Mouse (Mus musculus) hindbrain, embryonic 14.5 days (tissue): Measurements from ENCODE around the gene Sptb. TPM values are rescaled to one million over a fixed set of nuclear protein-coding genes. Genes with fewer than 3 reads are reported as not detected.
A peak's percentile ranks its signal among the peaks of the same experiment; 100 is the strongest.

Experiments used
- ATAC-seq: fragments of 200-750 bp; cut with Nextera tagmentation; 2 replicates; pipeline ENCODE4 v1.8.0; 2017; ENCODE audit warnings: moderate number of reproducible peaks, mild to moderate bottlenecking, moderate TSS enrichment, moderate library complexity; ENCODE audit not compliant: low FRiP score
- DNase-seq: peaks from one replicate; pipeline ENCODE4 v3.0.0-alpha.2; 2015; ENCODE audit warnings: low spot score
- H3K27ac ChIP-seq: fragments of 300-500 bp; sonication (generic); 2 replicates; pipeline ENCODE4 v1.5.1; 2014; ENCODE audit warnings: mild to moderate bottlenecking, moderate library complexity
- H3K27me3 ChIP-seq: fragments of 300-500 bp; sonication (generic); 2 replicates; pipeline ENCODE4 v1.6.1; 2014; ENCODE audit warnings: mild to moderate bottlenecking, low read length, mixed read lengths; ENCODE audit not compliant: control insufficient read depth, insufficient read depth
- H3K36me3 ChIP-seq: fragments of 300-500 bp; sonication (generic); replicated peaks from 2 replicates; pipeline ENCODE4 v1.6.1; 2014; ENCODE audit not compliant: control insufficient read depth, insufficient read depth
- H3K4me1 ChIP-seq: fragments of 300-500 bp; sonication (generic); replicated peaks from 2 replicates; pipeline ENCODE4 v1.6.1; 2014; ENCODE audit warnings: antibody characterized with exemption, low read length, mixed read lengths; ENCODE audit not compliant: control insufficient read depth, insufficient read depth
- H3K4me2 ChIP-seq: fragments of 300-500 bp; sonication (generic); replicated peaks from 2 replicates; pipeline ENCODE4 v1.6.1; 2014; ENCODE audit warnings: mild to moderate bottlenecking, moderate library complexity
- H3K4me3 ChIP-seq: fragments of 300-500 bp; sonication (generic); replicated peaks from 2 replicates; pipeline ENCODE4 v1.5.1; 2014; ENCODE audit warnings: mild to moderate bottlenecking, low read length
- H3K9ac ChIP-seq: fragments of 300-500 bp; sonication (generic); 2 replicates; pipeline ENCODE4 v1.6.1; 2014
- H3K9me3 ChIP-seq: fragments of 300-500 bp; sonication (generic); 2 replicates; pipeline ENCODE4 v1.6.1; 2016; ENCODE audit warnings: low read length; ENCODE audit not compliant: control insufficient read depth
- whole genome bisulfite sequencing: fragments of 180-500 bp; shearing (Covaris S2); extraction: QIAGEN DNeasy Blood & Tissue Kit; methylation state at CpG from one replicate; pipeline ENCODE4 v1.1.7; 2014; 5-methylcytosine and 5-hydroxymethylcytosine counted together
- polyA plus RNA-seq: library from polyadenylated mRNA; unstranded; fragments of >200 nt; fragmentation: Nextera tagmentation; extraction: Ambion mirVana; gene quantifications from 2 replicates; pipeline ENCODE4 v1.2.1, GENCODE M21; 2014

Gene Sptb
- polyA plus RNA-seq, 1 experiment from 2014 or later: 11.3 TPM

GRCm38 (mm10) chr12:76556745-76557389, 153.5 kb downstream of the Sptb start:
- H3K4me2 ChIP-seq: no peak overlapping the region
- H3K9me3 ChIP-seq: no peaks in the 10 kb centered on the region
- no peak overlapping the region for H3K4me3 ChIP-seq
- ATAC-seq (0 out of 2 replicates have a peak, but pooled peaks have one; percentile 53), DNase-seq (no peak)
- no peak overlapping the region for H3K9ac ChIP-seq
- WGBS: 29% methylated on average over 6 of the region's 6 CpGs
- H3K27me3 ChIP-seq: no peaks in the 10 kb centered on the region
- no peak overlapping the region for H3K27ac ChIP-seq
- H3K36me3 ChIP-seq: no peaks in the 10 kb centered on the region
- H3K4me1 ChIP-seq: peaks cover 5% of the 10 kb centered on the region; the same call in 1 of the 2 replicates

GRCm38 (mm10) chr12:76556187-76556586, 154.2 kb downstream of the Sptb start:
- Histone ChIP-seq H3K4me2 (no peak overlapping the region), H3K9me3 (no peaks in the 10 kb centered on the region), H3K36me3 (no peaks in the 10 kb centered on the region), H3K9ac (no peak overlapping the region), H3K4me3 (no peak overlapping the region), H3K27ac (no peak overlapping the region), H3K27me3 (no peaks in the 10 kb centered on the region), H3K4me1 (peaks cover 5% of the 10 kb centered on the region; the same call in 1 of the 2 replicates)
- WGBS: 78% methylated on average over 7 of the region's 7 CpGs
- ATAC-seq (no peak), DNase-seq (no peak)

DNA sequence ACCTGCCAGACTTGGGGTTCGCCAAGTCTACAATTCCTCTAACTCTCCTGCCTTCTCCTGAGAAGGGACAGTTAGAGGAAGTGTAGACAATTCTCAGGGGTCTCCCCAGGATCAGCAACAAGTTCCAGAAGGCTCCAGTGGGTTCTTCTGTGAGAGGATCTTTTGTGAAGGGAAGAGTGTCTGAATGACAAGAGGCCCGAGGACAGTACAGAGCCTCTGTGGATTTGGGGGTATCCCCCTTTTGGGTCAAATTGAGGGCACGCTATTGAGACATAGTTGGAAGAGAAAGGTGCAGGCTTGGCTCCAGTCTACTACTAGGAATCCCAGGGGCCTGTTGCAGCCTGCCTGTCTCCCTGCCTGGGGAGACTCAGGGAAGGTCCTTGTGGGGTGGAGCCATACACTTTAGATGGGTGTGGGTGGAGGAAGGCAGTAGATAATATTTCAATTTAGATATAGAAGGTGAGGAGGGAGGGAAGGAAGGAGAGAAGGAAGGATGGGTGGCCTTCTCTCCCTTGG, 155.4 kb downstream of the Sptb start:
- no peak overlapping the region for H3K4me2 ChIP-seq
- 85% methylated on average over 3 of the region's 3 CpGs for WGBS
- H3K4me3 ChIP-seq: no peak overlapping the region
- H3K36me3 ChIP-seq: no peaks in the 10 kb centered on the region
- peaks cover 5% of the 10 kb centered on the region; the same call in 1 of the 2 replicates for H3K4me1 ChIP-seq
- no peak overlapping the region for H3K27ac ChIP-seq
- no peak for ATAC-seq
- H3K27me3 ChIP-seq: no peaks in the 10 kb centered on the region
- no peak for DNase-seq
- no peaks in the 10 kb centered on the region for H3K9me3 ChIP-seq
- H3K9ac ChIP-seq: no peak overlapping the region

DNA sequence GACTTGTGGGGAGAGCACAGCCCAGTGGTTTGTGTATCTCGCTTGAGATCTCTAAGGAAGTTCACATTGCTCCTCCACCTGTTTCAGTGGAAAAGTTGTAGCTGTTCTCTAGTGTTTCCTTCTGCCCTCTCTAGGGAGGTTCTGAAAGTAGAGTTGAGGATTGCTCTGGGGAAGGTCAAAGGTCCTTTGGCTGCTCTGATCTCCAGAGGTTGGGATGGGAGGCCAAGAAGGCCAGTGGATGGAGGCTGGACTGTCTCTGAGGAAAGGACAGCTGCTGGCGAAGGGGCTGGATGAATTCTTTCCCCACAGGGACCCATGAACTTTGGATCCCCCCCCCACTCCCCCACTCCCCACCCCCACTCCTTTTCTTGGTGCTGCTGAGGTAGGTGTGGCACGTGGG, 156.0 kb downstream of the Sptb start:
- Histone ChIP-seq H3K4me3 (no peak overlapping the region), H3K9me3 (no peaks in the 10 kb centered on the region), H3K36me3 (no peaks in the 10 kb centered on the region), H3K27ac (no peak overlapping the region), H3K4me2 (no peak overlapping the region), H3K4me1 (peaks cover 5% of the 10 kb centered on the region; the same call in 1 of the 2 replicates), H3K9ac (no peak overlapping the region), H3K27me3 (no peaks in the 10 kb centered on the region)
- ATAC-seq (no peak), DNase-seq (no peak)
- 88% methylated on average over 3 of the region's 3 CpGs for WGBS

GRCm38 (mm10) chr12:76553917-76554316, 156.4 kb downstream of the Sptb start:
- Histone ChIP-seq H3K27me3 (no peaks in the 10 kb centered on the region), H3K36me3 (no peaks in the 10 kb centered on the region), H3K9ac (no peak overlapping the region), H3K4me2 (no peak overlapping the region), H3K9me3 (no peaks in the 10 kb centered on the region), H3K4me3 (no peak overlapping the region), H3K4me1 (peaks cover 5% of the 10 kb centered on the region; the same call in 1 of the 2 replicates), H3K27ac (no peak overlapping the region)
- ATAC-seq (no peak), DNase-seq (no peak)
- WGBS: 81% methylated on average over 7 of the region's 7 CpGs

GRCm38 (mm10) chr12:76552958-76553357, 157.4 kb downstream of the Sptb start:
- peaks cover 2% of the 10 kb centered on the region; the same call in 1 of the 2 replicates for H3K27me3 ChIP-seq
- H3K9ac ChIP-seq: no peak overlapping the region
- H3K36me3 ChIP-seq: no peaks in the 10 kb centered on the region
- H3K9me3 ChIP-seq: no peaks in the 10 kb centered on the region
- H3K4me2 ChIP-seq: no peak overlapping the region
- no peak overlapping the region for H3K4me3 ChIP-seq
- ATAC-seq: no peak
- no peak for DNase-seq
- WGBS: 89% methylated on average over 4 of the region's 4 CpGs
- peaks cover 5% of the 10 kb centered on the region; the same call in 1 of the 2 replicates for H3K4me1 ChIP-seq
- no peak overlapping the region for H3K27ac ChIP-seq

- Histone ChIP-seq H3K27ac (no peak overlapping the region), H3K9ac (no peak overlapping the region), H3K4me2 (no peak overlapping the region), H3K4me1 (peaks cover 8% of the 10 kb centered on the region; the same call in 1 of the 2 replicates), H3K4me3 (no peak overlapping the region), H3K27me3 (peaks cover 8% of the 10 kb centered on the region), H3K9me3 (no peaks in the 10 kb centered on the region), H3K36me3 (no peaks in the 10 kb centered on the region)
- DNase-seq (no peak), ATAC-seq (no peak)
- WGBS: 59% methylated on average over 8 of the region's 8 CpGs
Measured at GRCm38 (mm10) chr12:76552321-76552720, 158.0 kb downstream of the Sptb start.

GRCm38 (mm10) chr12:76549203-76549602, 161.1 kb downstream of the Sptb start:
- no peak for ATAC-seq
- H3K4me1 ChIP-seq: peaks cover 16% of the 10 kb centered on the region; the same call in 1 of the 2 replicates
- no peak for DNase-seq
- H3K27ac ChIP-seq: no peak overlapping the region
- no peaks in the 10 kb centered on the region for H3K9me3 ChIP-seq
- H3K4me3 ChIP-seq: no peak overlapping the region
- H3K4me2 ChIP-seq: no peak overlapping the region
- no peaks in the 10 kb centered on the region for H3K36me3 ChIP-seq
- H3K27me3 ChIP-seq: peaks cover 25% of the 10 kb centered on the region
- 76% methylated on average over 3 of the region's 3 CpGs for WGBS
- no peak overlapping the region for H3K9ac ChIP-seq

DNA sequence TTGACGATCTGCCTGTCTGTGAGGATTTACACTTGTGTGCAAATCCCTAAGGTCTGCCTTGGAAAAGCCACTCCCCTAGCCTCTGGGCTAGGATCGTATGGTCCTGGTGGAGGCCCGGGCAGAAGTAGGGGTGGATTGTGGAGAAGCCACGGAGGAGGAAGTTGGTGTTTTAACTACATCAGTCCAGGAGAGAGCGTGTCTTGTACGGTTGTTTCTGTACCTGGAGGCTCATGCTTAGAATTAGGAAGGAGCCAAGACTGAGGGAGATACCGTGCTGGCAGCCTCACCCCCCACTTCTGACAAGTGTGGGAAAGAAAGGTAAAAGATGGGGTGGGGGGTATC, 162.3 kb downstream of the Sptb start:
- no peak overlapping the region for H3K27ac ChIP-seq
- no peaks in the 10 kb centered on the region for H3K36me3 ChIP-seq
- no peak for DNase-seq
- H3K9me3 ChIP-seq: no peaks in the 10 kb centered on the region
- no peak overlapping the region for H3K4me3 ChIP-seq
- H3K4me2 ChIP-seq: no peak overlapping the region
- H3K4me1 ChIP-seq: peaks cover 16% of the 10 kb centered on the region; the same call in 1 of the 2 replicates
- no peak for ATAC-seq
- H3K27me3 ChIP-seq: peaks cover 25% of the 10 kb centered on the region
- no peak overlapping the region for H3K9ac ChIP-seq
- WGBS: 24% methylated on average over 7 of the region's 7 CpGs
